Mouse (Mus musculus): ENCODE measurements around the gene Olfr731. TPM values are rescaled to one million over a fixed set of nuclear protein-coding genes. Genes with fewer than 3 reads are reported as not detected.

The Olfr731 gene
- total RNA-seq (2015; ENCODE audit: low replicate concordance) (not detected in 2 replicates), total RNA-seq (2017; ENCODE audit: low replicate concordance) (not detected in 2 replicates)

GRCm38 (mm10) chr14:50241766-50242165 is at the start of gene Olfr731:
Gene Olfr731 (minus strand): TSS chr14:50241866.
- ATAC-seq (replicated peaks; ENCODE audit: low FRiP score, poor library complexity, severe bottlenecking), result no peak

- ATAC-seq (replicated peaks; ENCODE audit: low FRiP score, poor library complexity, severe bottlenecking), result no peak
These were observed 42.4 kb upstream of the Olfr731 start, which contains the start of gene Olfr732 for GRCm38 (mm10) chr14:50284106-50284505. Gene Olfr732 (minus strand): TSS chr14:50284206.

- no peak for ATAC-seq (replicated peaks; ENCODE audit: low FRiP score, poor library complexity, severe bottlenecking)
These were observed 53.6 kb downstream of the Olfr731 start, which contains the start of gene Olfr730 for GRCm38 (mm10) chr14:50188098-50188497. Gene Olfr730 (minus strand): TSS chr14:50188198.

Other genes with a start within 250 kb of the Olfr731 start
- not detected in 2 replicates for gene Olfr725, start 201.5 kb downstream of the Olfr731 start, total RNA-seq (2015; ENCODE audit: low replicate concordance)
- 0.42 TPM in 1 of 2 replicates, not detected in the other for gene Olfr725, start 201.5 kb downstream of the Olfr731 start, total RNA-seq (2017; ENCODE audit: low replicate concordance)
- not detected in 2 replicates for gene Olfr726, start 150.9 kb downstream of the Olfr731 start, total RNA-seq (2015; ENCODE audit: low replicate concordance)
- not detected in 2 replicates for gene Olfr726, start 150.9 kb downstream of the Olfr731 start, total RNA-seq (2017; ENCODE audit: low replicate concordance)
- gene Olfr727, start 118.7 kb downstream of the Olfr731 start, total RNA-seq (2015; ENCODE audit: low replicate concordance), result not detected in 2 replicates
- 0.98 TPM in 1 of 2 replicates, not detected in the other for gene Olfr727, start 118.7 kb downstream of the Olfr731 start, total RNA-seq (2017; ENCODE audit: low replicate concordance)
- gene Olfr728, start 99.2 kb downstream of the Olfr731 start, total RNA-seq (2015; ENCODE audit: low replicate concordance), result not detected in 2 replicates
- 0.28 TPM in 1 of 2 replicates, not detected in the other for gene Olfr728, start 99.2 kb downstream of the Olfr731 start, total RNA-seq (2017; ENCODE audit: low replicate concordance)
- gene Olfr729, start 89.0 kb downstream of the Olfr731 start, total RNA-seq (2015; ENCODE audit: low replicate concordance), result not detected in 2 replicates
- 0.43 TPM in 1 of 2 replicates, not detected in the other for gene Olfr729, start 89.0 kb downstream of the Olfr731 start, total RNA-seq (2017; ENCODE audit: low replicate concordance)
- not detected in 2 replicates for gene Olfr730, start 53.7 kb downstream of the Olfr731 start, total RNA-seq (2015; ENCODE audit: low replicate concordance)
- not detected in 2 replicates for gene Olfr730, start 53.7 kb downstream of the Olfr731 start, total RNA-seq (2017; ENCODE audit: low replicate concordance)
- not detected in 2 replicates for gene Olfr732, start 42.3 kb upstream of the Olfr731 start, total RNA-seq (2015; ENCODE audit: low replicate concordance)
- not detected in 2 replicates for gene Olfr732, start 42.3 kb upstream of the Olfr731 start, total RNA-seq (2017; ENCODE audit: low replicate concordance)
- not detected in 2 replicates for gene Olfr733, start 59.7 kb upstream of the Olfr731 start, total RNA-seq (2015; ENCODE audit: low replicate concordance)
- not detected in 2 replicates for gene Olfr733, start 59.7 kb upstream of the Olfr731 start, total RNA-seq (2017; ENCODE audit: low replicate concordance)
- not detected in 2 replicates for gene Olfr734, start 84.9 kb upstream of the Olfr731 start, total RNA-seq (2015; ENCODE audit: low replicate concordance)
- gene Olfr734, start 84.9 kb upstream of the Olfr731 start, total RNA-seq (2017; ENCODE audit: low replicate concordance), result not detected in 2 replicates
- not detected in 2 replicates for gene Olfr735, start 107.0 kb upstream of the Olfr731 start, total RNA-seq (2015; ENCODE audit: low replicate concordance)
- gene Olfr735, start 107.0 kb upstream of the Olfr731 start, total RNA-seq (2017; ENCODE audit: low replicate concordance), result not detected in 2 replicates
- gene Tlr11, start 116.0 kb upstream of the Olfr731 start, total RNA-seq (2015; ENCODE audit: low replicate concordance), result 0.42 TPM in 1 of 2 replicates, not detected in the other
- not detected in 2 replicates for gene Tlr11, start 116.0 kb upstream of the Olfr731 start, total RNA-seq (2017; ENCODE audit: low replicate concordance)
- gene Olfr736, start 139.3 kb upstream of the Olfr731 start, total RNA-seq (2015; ENCODE audit: low replicate concordance), result not detected in 2 replicates
- not detected in 2 replicates for gene Olfr736, start 139.3 kb upstream of the Olfr731 start, total RNA-seq (2017; ENCODE audit: low replicate concordance)
- not detected in 2 replicates for gene Olfr738, start 165.7 kb upstream of the Olfr731 start, total RNA-seq (2015; ENCODE audit: low replicate concordance)
- gene Olfr738, start 165.7 kb upstream of the Olfr731 start, total RNA-seq (2017; ENCODE audit: low replicate concordance), result not detected in 2 replicates
- gene Olfr739, start 176.8 kb upstream of the Olfr731 start, total RNA-seq (2015; ENCODE audit: low replicate concordance), result not detected in 2 replicates
- gene Olfr739, start 176.8 kb upstream of the Olfr731 start, total RNA-seq (2017; ENCODE audit: low replicate concordance), result not detected in 2 replicates
- 0.38 TPM in 1 of 2 replicates, not detected in the other for gene Olfr740, start 203.7 kb upstream of the Olfr731 start, total RNA-seq (2015; ENCODE audit: low replicate concordance)
- gene Olfr740, start 203.7 kb upstream of the Olfr731 start, total RNA-seq (2017; ENCODE audit: low replicate concordance), result not detected in 2 replicates
- gene Olfr741, start 230.9 kb upstream of the Olfr731 start, total RNA-seq (2015; ENCODE audit: low replicate concordance), result not detected in 2 replicates
- gene Olfr741, start 230.9 kb upstream of the Olfr731 start, total RNA-seq (2017; ENCODE audit: low replicate concordance), result 0.56 TPM in 1 of 2 replicates, not detected in the other